Mouse (Mus musculus) thymus, postnatal 14 days (tissue): ENCODE data around the gene Epha4.

Experiments used
- DNase-seq: peaks from one replicate; pipeline ENCODE4 v3.0.0; 2021

Epha4 gene

GRCm38 (mm10) chr1:77514963-77515650, at the start of gene Epha4:
Gene Epha4 (minus strand): TSS chr1:77515088.
- peak; percentile 37 for DNase-seq

GRCm38 (mm10) chr1:77556199-77556598, 41.3 kb upstream of the Epha4 start:
- DNase-seq, result no peak

GRCm38 (mm10) chr1:77551927-77552326, 37.0 kb upstream of the Epha4 start:
- DNase-seq, result no peak

- no peak for DNase-seq
These were observed 30.8 kb upstream of the Epha4 start for GRCm38 (mm10) chr1:77545722-77546121.

- no peak for DNase-seq
These were observed 30.1 kb upstream of the Epha4 start for GRCm38 (mm10) chr1:77545035-77545434.

- DNase-seq, result no peak
These were observed 29.4 kb upstream of the Epha4 start for GRCm38 (mm10) chr1:77544279-77544678.

GRCm38 (mm10) chr1:77539945-77540344, 25.1 kb upstream of the Epha4 start:
- no peak for DNase-seq

GRCm38 (mm10) chr1:77538559-77538958, 23.7 kb upstream of the Epha4 start:
- DNase-seq, result no peak

- DNase-seq, result no peak
These were observed 21.0 kb upstream of the Epha4 start for GRCm38 (mm10) chr1:77535905-77536304.

GRCm38 (mm10) chr1:77532576-77533183, 17.8 kb upstream of the Epha4 start:
- DNase-seq, result no peak

GRCm38 (mm10) chr1:77531934-77532575, 17.2 kb upstream of the Epha4 start:
- DNase-seq, result no peak

GRCm38 (mm10) chr1:77525082-77525481, 10.2 kb upstream of the Epha4 start:
- no peak for DNase-seq

GRCm38 (mm10) chr1:77523354-77523753, 8.5 kb upstream of the Epha4 start:
- no peak for DNase-seq

- DNase-seq, result no peak
These were observed 7.0 kb upstream of the Epha4 start for GRCm38 (mm10) chr1:77521640-77522539.

GRCm38 (mm10) chr1:77518715-77519114, 3.8 kb upstream of the Epha4 start:
- no peak for DNase-seq

- peak; percentile 67 for DNase-seq
These were observed 1.5 kb upstream of the Epha4 start for GRCm38 (mm10) chr1:77516203-77516991.

- no peak for DNase-seq
These were observed 728 bp upstream of the Epha4 start for GRCm38 (mm10) chr1:77515651-77515981.

- DNase-seq, result no peak
These were observed 444 bp downstream of the Epha4 start for GRCm38 (mm10) chr1:77514325-77514962.

GRCm38 (mm10) chr1:77513959-77514324, 946 bp downstream of the Epha4 start:
- DNase-seq, result no peak

GRCm38 (mm10) chr1:77513411-77513941, 1.4 kb downstream of the Epha4 start:
- DNase-seq, result no peak

GRCm38 (mm10) chr1:77512431-77513195, 2.3 kb downstream of the Epha4 start:
- no peak for DNase-seq
